Mouse (Mus musculus) erythroid progenitor cell, adult 5-6 weeks (primary cell): ENCODE measurements around the gene Cyb561d1. TPM values are rescaled to one million over a fixed set of nuclear protein-coding genes. Genes with fewer than 3 reads are reported as not detected.

Experiments used
- ATAC-seq: replicated peaks from 2 replicates; pipeline ENCODE4 v1.8.0; 2016; ENCODE audit warnings: moderate number of reproducible peaks, mild to moderate bottlenecking, moderate TSS enrichment, inconsistent platforms; ENCODE audit not compliant: poor library complexity, low FRiP score, severe bottlenecking
- total RNA-seq, 2 experiments: library from RNA; stranded (forward) in 1 of 2; stranded (reverse) in 1 of 2; fragments of 150-400 nt in 1 of 2; fragments of 186-747, 209-891 nt in 1 of 2; gene quantifications; 2 replicates each; pipeline versions ENCODE4 v1.2.3 to v1.2.4; 2015 to 2017; ENCODE audit warnings: low replicate concordance in 2 of 2

Cyb561d1 gene
- total RNA-seq, 2 experiments from 2014 or later, result 2.1 TPM; not detected in 1

GRCm38 (mm10) chr3:108178756-108179715, 22.0 kb downstream of the Cyb561d1 start:
- ATAC-seq, result no peak

DNA sequence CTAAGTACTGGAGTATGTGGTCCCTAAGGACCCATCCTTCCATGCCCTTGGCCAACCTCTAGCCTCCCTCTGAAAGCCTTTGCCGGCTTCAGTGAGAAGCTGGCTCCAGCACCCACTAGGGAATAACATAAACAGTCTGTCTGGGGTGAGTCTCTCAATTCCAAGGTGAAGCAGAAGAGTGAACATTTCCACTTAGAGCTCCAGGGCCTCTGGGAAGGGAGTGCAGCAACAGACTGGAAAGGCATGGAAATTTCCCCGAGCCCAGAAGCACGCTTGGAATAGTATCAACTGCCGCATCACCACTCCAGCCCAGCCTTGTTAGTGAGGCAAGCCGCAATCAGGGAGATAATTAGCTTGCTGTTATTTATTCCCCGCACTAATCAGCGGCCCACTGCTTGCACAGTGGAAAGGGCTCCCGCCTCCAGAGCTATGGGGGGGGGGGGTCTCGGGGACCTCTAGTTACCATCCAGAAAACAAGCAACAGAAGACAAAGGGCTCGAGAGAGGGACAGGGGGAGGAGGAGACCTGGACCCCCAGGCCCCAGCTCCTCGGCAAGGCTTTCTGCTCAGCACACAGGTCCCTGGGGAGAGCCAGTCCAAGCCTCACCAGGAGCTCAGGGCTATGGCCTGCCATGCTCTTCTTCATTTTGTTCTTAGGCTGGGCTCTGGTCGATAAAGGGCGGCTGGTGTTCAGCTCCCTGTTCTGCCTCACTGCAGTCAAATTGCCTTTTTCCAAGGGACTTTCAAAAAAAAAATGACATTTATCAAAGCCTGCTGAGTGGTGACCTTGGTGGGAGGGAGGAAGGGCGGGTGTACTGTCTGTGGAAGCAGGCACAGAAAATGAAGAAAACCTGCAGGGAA, 26.1 kb downstream of the Cyb561d1 start:
- no peak for ATAC-seq

DNA sequence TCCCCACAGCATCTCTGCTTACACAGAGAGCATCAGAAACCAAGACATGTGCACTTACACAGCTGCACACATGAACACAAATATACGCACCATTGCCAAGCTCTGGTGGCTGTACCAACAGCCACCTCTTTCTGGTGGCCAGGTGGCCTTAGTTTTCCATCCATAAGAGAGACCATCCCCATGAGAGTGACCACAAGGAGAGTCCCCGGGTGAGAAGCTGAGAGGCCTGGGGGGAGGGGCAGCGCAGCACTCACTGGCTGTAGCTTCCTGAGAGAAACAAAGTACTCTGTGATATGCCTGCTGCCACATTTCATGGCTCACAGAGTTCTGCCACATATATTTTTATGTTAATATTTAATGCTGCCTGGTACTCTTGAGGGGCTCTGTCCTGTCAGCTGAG, 31.8 kb downstream of the Cyb561d1 start:
- no peak for ATAC-seq

DNA sequence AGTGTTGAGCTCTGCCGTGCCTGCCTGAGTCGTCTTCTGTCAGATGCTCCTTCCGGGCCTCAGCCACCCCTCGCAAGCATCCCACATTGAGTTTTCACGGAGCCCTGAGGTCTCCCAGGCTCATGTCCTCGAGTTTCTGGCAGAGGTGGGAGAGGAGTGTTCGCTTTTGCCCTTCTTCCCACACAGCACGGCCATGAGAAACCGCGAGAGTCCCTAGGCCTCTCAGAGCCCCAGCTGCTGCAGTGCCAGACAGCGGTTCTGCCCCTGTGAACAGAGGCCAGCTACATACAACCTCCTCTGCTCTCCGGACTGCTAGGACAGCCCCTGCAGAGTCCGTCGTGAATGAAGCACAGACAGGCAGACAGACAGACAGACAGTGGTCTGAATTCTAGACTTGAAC, 33.5 kb downstream of the Cyb561d1 start:
- ATAC-seq, result no peak

DNA sequence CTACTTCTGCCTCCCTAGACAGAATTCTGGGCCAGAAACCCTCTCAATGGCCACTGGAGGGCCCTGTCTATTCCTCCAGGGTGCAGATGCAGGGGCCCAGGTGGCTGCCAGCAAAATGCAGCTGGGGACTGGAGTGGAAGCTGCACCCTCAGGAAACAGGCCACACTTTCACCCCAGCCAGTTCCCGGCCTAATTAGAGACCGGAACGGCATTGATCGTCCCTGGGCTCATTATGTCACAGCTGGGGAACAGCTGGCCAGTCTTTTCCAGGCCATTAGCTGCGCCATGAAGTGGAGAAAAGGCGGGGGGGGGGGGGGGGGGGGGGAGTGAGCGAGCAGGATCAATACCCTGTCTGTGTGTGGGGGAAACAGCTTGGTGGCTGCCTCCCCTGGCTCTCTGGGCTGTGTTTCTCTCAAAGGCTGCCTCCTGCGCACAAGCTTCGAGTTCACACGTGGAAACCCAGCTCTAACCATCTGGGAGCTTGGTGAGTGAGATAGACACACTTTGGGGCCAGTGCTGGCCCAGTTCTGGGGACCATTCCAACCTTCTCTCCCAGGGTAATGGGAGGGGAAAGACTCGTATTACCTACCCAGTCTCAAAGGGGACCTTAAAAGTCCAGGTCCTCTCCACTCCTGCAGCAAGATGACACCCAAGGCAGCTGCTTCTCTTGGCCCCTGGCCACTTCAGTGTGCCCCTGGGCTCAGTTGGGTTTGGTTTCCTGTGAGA, 34.4 kb downstream of the Cyb561d1 start:
- ATAC-seq, result no peak

DNA sequence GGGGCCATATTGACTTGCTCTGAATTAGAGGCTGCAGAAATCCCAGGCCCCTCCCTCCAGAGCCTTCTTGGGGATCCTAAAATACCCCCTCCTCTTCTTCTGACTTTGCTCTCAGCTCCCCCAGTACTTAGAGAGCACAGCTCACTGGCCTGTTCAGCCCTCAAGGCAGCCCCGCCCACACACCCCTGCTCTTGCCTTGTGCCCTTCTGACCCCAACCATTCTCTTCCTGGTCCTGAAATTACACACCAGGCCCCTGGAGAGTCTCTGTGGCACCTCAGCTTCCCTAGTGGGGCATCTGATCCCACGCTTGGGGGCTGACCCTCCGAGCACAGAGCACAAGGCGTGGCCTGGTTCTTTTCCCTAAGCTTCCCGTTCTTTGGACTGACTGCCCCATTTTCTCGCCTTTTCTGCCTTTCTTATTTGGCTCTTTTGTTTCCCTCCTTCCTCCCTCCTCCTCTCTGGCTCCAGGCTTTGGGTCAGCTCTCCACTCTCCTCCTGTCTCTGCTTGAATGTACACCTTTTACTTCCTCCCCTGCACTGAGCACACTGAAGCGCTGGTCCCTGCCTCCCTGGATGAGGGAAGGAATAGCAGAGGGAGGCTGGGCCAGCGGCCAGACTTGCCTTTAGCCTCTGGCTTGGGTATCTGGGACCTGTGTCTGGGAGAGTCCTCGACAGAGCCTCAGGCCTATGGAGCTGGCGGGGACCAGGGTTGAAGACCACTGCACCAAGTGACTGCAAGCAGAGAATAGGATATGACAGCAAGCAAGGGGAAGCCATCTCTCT, 35.3 kb downstream of the Cyb561d1 start:
- ATAC-seq, result no peak

- peak; percentile 81 for ATAC-seq
These were observed 36.2 kb downstream of the Cyb561d1 start for GRCm38 (mm10) chr3:108164807-108165206.

GRCm38 (mm10) chr3:108164091-108164490, 36.9 kb downstream of the Cyb561d1 start:
- no peak for ATAC-seq

DNA sequence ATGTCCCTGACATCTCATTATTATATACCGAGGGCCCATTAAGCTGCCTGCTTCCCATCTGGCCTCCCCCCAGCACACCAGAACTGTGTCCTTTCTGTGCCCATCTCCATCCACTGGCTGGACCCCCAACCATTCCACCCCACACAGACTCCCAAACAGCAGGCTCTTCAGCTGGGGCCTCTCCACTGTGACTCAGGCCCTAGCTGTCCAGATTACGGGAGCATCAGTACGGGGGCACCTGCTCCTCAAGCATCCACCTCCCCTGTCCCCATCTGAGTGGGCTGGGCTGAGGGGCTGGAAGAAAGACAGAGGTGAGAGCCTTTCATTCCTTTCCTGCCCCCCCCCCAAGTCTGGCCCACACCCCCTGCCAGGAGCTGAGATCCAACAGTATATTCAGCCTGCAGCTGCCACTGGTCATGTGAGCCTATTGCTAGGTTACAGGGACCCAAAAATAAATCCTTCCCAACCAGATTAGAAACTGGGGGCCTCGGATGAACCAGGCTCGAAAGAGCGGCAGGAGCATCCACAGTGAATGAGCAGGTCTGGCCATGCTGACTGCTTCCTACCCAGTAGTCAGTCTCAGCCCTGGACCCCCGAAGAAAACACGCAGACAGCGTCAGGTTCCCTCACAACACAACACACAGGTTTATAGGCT, 42.5 kb downstream of the Cyb561d1 start:
- ATAC-seq, result no peak

- no peak for ATAC-seq
These were observed 46.4 kb downstream of the Cyb561d1 start, which contains the start of gene Gpr61 for GRCm38 (mm10) chr3:108154656-108155055. Gene Gpr61 (minus strand): TSS chr3:108154882.

GRCm38 (mm10) chr3:108152290-108152689, 48.7 kb downstream of the Cyb561d1 start:
- ATAC-seq, result no peak

DNA sequence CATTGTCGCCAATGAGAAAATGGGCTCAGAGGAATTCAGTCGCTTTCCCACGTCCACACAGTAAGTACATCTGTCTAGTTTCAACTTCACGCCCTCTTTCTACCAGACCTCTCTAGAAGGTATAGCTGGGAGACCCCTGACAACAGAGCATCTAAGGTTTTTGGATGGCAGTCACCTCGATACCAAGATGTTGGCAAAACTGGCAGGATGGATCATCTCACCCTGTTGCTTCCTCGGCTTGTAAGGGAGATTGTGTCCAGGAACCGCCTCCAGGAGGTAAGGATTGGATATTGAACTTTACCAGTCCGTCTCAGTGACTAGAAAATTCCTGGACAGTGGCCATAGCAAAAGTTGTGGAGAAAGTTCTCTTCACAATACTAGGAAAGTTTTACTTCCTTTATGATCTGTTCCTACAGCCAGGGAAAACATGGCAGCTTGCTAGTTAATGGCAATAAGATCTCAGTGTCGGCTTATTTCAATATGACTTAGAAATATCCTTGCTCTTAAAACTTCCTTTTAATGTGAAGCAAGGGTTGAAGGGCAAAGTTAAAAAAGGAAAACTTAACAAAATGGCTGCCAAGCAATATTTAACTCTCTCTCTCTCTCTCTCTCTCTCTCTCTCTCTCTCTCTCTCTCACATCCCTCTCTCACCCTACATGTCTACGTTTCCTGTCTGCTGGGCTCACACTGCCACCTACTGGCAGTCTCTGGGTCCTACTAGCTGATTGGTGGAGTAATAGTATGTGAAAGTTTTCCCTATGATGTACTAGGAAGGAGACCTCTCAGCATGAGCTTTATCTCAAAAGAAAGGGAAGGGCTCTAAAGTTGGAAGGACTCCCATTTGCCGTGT, 53.4 kb downstream of the Cyb561d1 start:
- peak; percentile 63 for ATAC-seq

DNA sequence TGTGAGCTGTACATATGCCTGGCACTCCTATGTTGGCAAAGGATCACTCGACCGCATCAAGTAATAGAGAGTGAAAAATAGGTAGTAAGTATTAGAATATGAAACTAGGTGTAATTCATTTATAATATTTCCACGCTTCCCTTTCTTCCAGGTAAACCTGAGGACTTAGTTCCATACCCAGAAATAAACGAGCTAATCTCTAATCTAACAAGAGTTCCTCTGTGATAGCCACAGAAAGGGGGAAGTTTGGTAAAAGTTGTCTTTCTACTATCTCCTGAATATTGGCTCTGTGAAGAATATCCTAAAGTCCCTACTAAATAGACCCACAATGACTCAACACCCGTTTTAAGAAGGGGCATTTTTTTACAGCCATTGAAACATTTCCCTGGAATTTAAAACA, 54.3 kb downstream of the Cyb561d1 start:
- ATAC-seq, result no peak

Other genes starting within 250 kb of the Cyb561d1 start
- gene Gstm3, start 231.9 kb downstream of the Cyb561d1 start, total RNA-seq (2015; ENCODE audit: low replicate concordance), result not detected in 2 replicates
- not detected in 2 replicates for gene Gstm3, start 231.9 kb downstream of the Cyb561d1 start, total RNA-seq (2017; ENCODE audit: low replicate concordance)
- not detected in 2 replicates for gene Gstm2, start 214.8 kb downstream of the Cyb561d1 start, total RNA-seq (2015; ENCODE audit: low replicate concordance)
- gene Gstm2, start 214.8 kb downstream of the Cyb561d1 start, total RNA-seq (2017; ENCODE audit: low replicate concordance), result not detected in 2 replicates
- gene Gstm1, start 183.2 kb downstream of the Cyb561d1 start, total RNA-seq (2015; ENCODE audit: low replicate concordance), result 114 and 170 TPM in 2 replicates
- 29.0 and 44.4 TPM in 2 replicates for gene Gstm1, start 183.2 kb downstream of the Cyb561d1 start, total RNA-seq (2017; ENCODE audit: low replicate concordance)
- 2.5 and 4.2 TPM in 2 replicates for gene Gstm4, start 156.3 kb downstream of the Cyb561d1 start, total RNA-seq (2015; ENCODE audit: low replicate concordance)
- 0.90 and 1.4 TPM in 2 replicates for gene Gstm4, start 156.3 kb downstream of the Cyb561d1 start, total RNA-seq (2017; ENCODE audit: low replicate concordance)
- 9.2 and 10.5 TPM in 2 replicates for gene Ampd2, start 114.6 kb downstream of the Cyb561d1 start, total RNA-seq (2015; ENCODE audit: low replicate concordance)
- gene Ampd2, start 114.6 kb downstream of the Cyb561d1 start, total RNA-seq (2017; ENCODE audit: low replicate concordance), result 1.0 and 10.1 TPM in 2 replicates
- gene Gnat2, start 108.4 kb downstream of the Cyb561d1 start, total RNA-seq (2015; ENCODE audit: low replicate concordance), result not detected in 2 replicates
- gene Gnat2, start 108.4 kb downstream of the Cyb561d1 start, total RNA-seq (2017; ENCODE audit: low replicate concordance), result not detected in 2 replicates
- 29.9 and 45.7 TPM in 2 replicates for gene Gnai3, start 55.1 kb downstream of the Cyb561d1 start, total RNA-seq (2015; ENCODE audit: low replicate concordance)
- 21.7 and 30.0 TPM in 2 replicates for gene Gnai3, start 55.1 kb downstream of the Cyb561d1 start, total RNA-seq (2017; ENCODE audit: low replicate concordance)
- gene Gpr61, start 46.3 kb downstream of the Cyb561d1 start, total RNA-seq (2015; ENCODE audit: low replicate concordance), result not detected in 2 replicates
- not detected in 2 replicates for gene Gpr61, start 46.3 kb downstream of the Cyb561d1 start, total RNA-seq (2017; ENCODE audit: low replicate concordance)
- gene Amigo1, start 14.9 kb downstream of the Cyb561d1 start, total RNA-seq (2015; ENCODE audit: low replicate concordance), result not detected in 2 replicates
- gene Amigo1, start 14.9 kb downstream of the Cyb561d1 start, total RNA-seq (2017; ENCODE audit: low replicate concordance), result 0.38 TPM in 1 of 2 replicates, not detected in the other
- gene Atxn7l2, start 9.7 kb upstream of the Cyb561d1 start, total RNA-seq (2015; ENCODE audit: low replicate concordance), result 0.36 and 5.4 TPM in 2 replicates
- not detected in 2 replicates for gene Atxn7l2, start 9.7 kb upstream of the Cyb561d1 start, total RNA-seq (2017; ENCODE audit: low replicate concordance)
- gene Sypl2, start 25.4 kb upstream of the Cyb561d1 start, total RNA-seq (2015; ENCODE audit: low replicate concordance), result not detected in 2 replicates
- not detected in 2 replicates for gene Sypl2, start 25.4 kb upstream of the Cyb561d1 start, total RNA-seq (2017; ENCODE audit: low replicate concordance)
- gene Psma5, start 55.7 kb upstream of the Cyb561d1 start, total RNA-seq (2015; ENCODE audit: low replicate concordance), result 78.8 and 93.0 TPM in 2 replicates
- gene Psma5, start 55.7 kb upstream of the Cyb561d1 start, total RNA-seq (2017; ENCODE audit: low replicate concordance), result 49.7 and 86.5 TPM in 2 replicates
- gene Sort1, start 82.9 kb upstream of the Cyb561d1 start, total RNA-seq (2015; ENCODE audit: low replicate concordance), result 12.3 and 15.9 TPM in 2 replicates
- gene Sort1, start 82.9 kb upstream of the Cyb561d1 start, total RNA-seq (2017; ENCODE audit: low replicate concordance), result 8.7 and 10.8 TPM in 2 replicates
- gene Mybphl, start 163.7 kb upstream of the Cyb561d1 start, total RNA-seq (2015; ENCODE audit: low replicate concordance), result not detected in 2 replicates
- gene Mybphl, start 163.7 kb upstream of the Cyb561d1 start, total RNA-seq (2017; ENCODE audit: low replicate concordance), result not detected in 2 replicates
- gene Psrc1, start 182.6 kb upstream of the Cyb561d1 start, total RNA-seq (2015; ENCODE audit: low replicate concordance), result 42.2 and 46.9 TPM in 2 replicates
- gene Psrc1, start 182.6 kb upstream of the Cyb561d1 start, total RNA-seq (2017; ENCODE audit: low replicate concordance), result 58.9 and 59.7 TPM in 2 replicates
- 0.84 and 1.1 TPM in 2 replicates for gene Celsr2, start 214.3 kb upstream of the Cyb561d1 start, total RNA-seq (2015; ENCODE audit: low replicate concordance)
- gene Celsr2, start 214.3 kb upstream of the Cyb561d1 start, total RNA-seq (2017; ENCODE audit: low replicate concordance), result 1.0 TPM in 1 of 2 replicates, not detected in the other
- gene Sars, start 244.0 kb upstream of the Cyb561d1 start, total RNA-seq (2015; ENCODE audit: low replicate concordance), result 27.4 and 30.6 TPM in 2 replicates
- gene Sars, start 244.0 kb upstream of the Cyb561d1 start, total RNA-seq (2017; ENCODE audit: low replicate concordance), result 107 and 211 TPM in 2 replicates